10 mouse cellular contexts compared by ENCODE assay signal in genomic region chr2:167774806-167775179, GRCm38 (mm10).
DNase-seq lines count a peak whose midpoint lies in the region; ATAC-seq lines count a peak whose summit lies in the region.
"Had no signal": no experiment of that assay in that cellular context is flagged by ENCODE, and none has a peak within 500 bp of the region (broad histone marks: within the 10 kb centered on the region; RNA-seq: fewer than 3 reads in every experiment).

No protein-coding gene starts in this region.

- H3K27ac ChIP-seq in limb, embryonic 15.5 days: peak overlapping the region; percentile 78

- no peaks in the 10 kb centered on the region for H3K9me3 ChIP-seq in limb, embryonic 15.5 days

- no peak overlapping the region for H3K4me3 ChIP-seq in limb, embryonic 15.5 days

- ATAC-seq in limb, embryonic 15.5 days (ENCODE audit: insufficient number of reproducible peaks, low FRiP score, low TSS enrichment, low read depth): peak; percentile 28; the same call in 1 of the 2 replicates
- ATAC-seq: forebrain, postnatal 0 days; midbrain, embryonic 16.5 days had no signal

- WGBS in limb, embryonic 15.5 days: 19% methylated on average over 10 of the region's 10 CpGs

- H3K36me3 ChIP-seq in limb, embryonic 15.5 days: no peaks in the 10 kb centered on the region

- intact Hi-C loops in gastrocnemius, postnatal 14 days (cut with DNase I; ENCODE audit: low total_unique reads): no loop called here

- H3K4me2 ChIP-seq in limb, embryonic 15.5 days: no peak overlapping the region

- no peak overlapping the region for H3K9ac ChIP-seq in limb, embryonic 15.5 days
- H3K9ac ChIP-seq: forebrain, postnatal 0 days had no signal

- peaks cover 52% of the 10 kb centered on the region for H3K4me1 ChIP-seq in limb, embryonic 15.5 days

- DNase-seq in gastrocnemius, postnatal 14 days: peak; percentile 57
- no peak for DNase-seq in gastrocnemius, adult 18-20 months (ENCODE audit: low spot score)
- DNase-seq in thymus, postnatal 14 days: peak; percentile 31
- no peak for DNase-seq in thymus, postnatal 10 days (ENCODE audit: low spot score in 2 of 2)
- DNase-seq in thymus, postnatal 25 days: peak; percentile 20
- DNase-seq in cerebellum, postnatal 36 days: no peak
- DNase-seq in cerebellum, adult 9-10 months: no peak
- DNase-seq: forebrain, postnatal 0 days had no signal

- H3K27me3 ChIP-seq in limb, embryonic 15.5 days: no peaks in the 10 kb centered on the region

Comparison
In these comparisons a context has a peak if more than half of its experiments do, and no peak if none do; other contexts are left out.
1. DNase-seq: peak in gastrocnemius, postnatal 14 days (single experiment), thymus, postnatal 14 days (single experiment) and thymus, postnatal 25 days (single experiment); none in gastrocnemius, adult 18-20 months (single experiment), thymus, postnatal 10 days (0 of 2), cerebellum, postnatal 36 days (0 of 2) and cerebellum, adult 9-10 months (single experiment).